Mouse (Mus musculus) testis, postnatal 10 days (tissue): ENCODE data around the gene Slc38a8.

Experiments used
- DNase-seq: peaks from one replicate; pipeline ENCODE4 v3.0.0; 2021; ENCODE audit warnings: low spot score

The Slc38a8 gene

DNA sequence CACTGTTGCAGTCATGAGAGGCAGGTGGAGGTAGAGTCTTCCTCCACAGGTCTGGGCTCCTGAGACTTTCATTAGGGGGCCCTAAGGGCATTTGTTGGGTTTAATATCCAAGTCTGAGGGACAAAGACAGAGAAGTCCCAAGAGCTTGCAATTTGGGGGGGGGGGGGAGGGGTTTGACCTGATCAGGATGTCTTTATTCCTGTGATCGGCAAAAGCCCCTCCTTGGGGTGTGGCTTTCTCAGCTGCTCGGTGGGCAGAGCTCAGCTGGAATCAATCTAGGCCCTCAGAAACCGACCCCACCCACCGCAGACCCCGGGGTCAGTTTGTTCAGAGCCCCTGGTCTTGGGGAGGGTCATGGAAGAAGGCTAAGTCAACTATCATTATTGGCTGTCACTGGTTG is at the start of gene Slc38a8:
Slc38a8 (minus strand) TSS at position 101 of the 400 bp plus-strand sequence.
- no peak for DNase-seq

GRCm38 (mm10) chr8:119548560-119549113 is 47.1 kb upstream of the Slc38a8 start:
- no peak for DNase-seq

DNA sequence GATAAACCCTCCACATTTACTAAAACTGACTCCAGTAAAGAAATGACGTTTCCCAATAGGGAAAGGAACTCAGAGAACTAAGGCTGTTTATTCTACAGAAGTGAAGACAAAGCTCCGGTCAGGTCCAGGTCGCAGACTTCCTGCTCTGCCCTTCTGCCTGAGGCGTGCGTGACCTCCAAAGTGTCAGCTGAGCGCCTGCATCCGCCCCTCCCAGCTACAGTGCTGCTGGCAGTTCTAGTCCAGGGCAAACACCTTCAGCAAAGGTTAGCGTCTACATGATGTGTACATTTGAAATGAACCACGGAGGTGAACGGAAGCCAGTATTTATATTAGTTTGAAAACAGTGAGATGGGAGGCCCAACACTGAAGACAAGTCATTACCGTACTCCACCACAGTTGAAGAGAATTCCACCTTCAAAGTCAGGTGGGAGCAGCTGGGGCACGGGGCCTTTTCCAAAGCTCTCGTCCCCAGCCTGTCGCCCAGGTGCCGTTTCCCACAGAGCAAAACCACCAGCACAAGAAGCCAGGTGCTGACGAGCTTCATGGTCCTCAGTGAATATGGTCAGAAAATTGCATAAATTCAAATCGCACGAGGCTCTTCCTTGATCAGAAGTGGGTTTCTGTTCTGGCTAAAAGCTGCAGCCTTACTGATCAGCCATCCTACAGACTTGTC is 45.7 kb upstream of the Slc38a8 start:
- DNase-seq, result no peak

DNA sequence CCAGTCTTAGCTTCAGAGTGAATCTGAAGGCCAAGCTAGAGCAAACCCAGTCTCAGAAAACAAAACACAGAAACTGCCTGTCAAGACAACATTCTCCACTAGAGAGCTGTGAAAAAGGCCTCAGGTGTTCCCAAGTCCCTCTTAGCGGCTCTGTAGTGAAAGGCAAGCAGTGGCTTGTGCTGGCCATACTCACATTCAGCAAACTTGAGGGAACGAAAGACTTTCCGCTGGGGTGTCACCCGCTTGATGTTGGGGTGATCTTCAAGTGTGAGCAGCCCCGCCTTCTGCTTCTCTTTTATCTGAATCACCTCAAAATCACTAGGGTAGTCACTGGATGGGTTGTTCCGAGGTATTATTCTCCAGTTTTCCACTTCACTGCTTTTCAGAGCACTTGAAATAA is 44.3 kb upstream of the Slc38a8 start:
- DNase-seq, result no peak

DNA sequence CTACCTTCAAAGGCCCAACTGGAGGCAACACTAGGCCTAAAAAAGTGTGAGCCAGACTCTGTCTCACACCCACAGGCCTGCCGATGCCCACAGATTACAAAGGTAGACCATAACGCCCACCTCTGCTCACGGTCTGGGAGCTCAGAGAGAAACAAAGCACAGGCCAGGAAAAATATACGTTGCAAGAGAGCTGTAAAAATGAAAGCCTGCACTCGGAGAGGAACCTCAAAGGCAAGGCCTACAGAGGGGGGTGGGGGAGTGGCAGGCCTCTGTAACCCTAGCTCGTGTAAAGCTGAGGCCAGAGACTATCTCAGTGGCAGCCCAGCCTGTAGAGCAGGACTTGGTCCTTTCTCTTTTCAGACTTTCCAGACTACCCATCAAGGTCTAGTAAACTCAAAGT is 43.7 kb upstream of the Slc38a8 start:
- DNase-seq, result no peak

DNA sequence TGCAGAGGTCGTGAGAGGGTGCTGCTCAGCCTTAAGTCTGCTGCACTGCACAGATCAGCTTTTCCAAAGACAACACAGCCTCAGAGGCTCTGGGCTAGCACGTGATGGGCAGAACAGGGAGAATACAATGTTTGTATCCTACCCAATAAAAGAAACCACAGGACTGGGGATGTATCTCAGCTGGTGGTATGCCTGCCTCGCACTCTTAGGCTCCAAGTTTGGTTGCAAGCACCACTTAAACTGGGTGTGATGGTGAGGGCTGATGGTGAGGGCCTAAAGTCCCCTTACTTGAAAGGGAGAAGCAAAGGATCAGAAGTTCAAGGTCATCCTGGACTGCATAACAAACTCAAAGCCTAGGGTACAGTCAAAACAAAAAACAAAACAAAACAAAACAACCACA is 43.1 kb upstream of the Slc38a8 start:
- DNase-seq, result no peak

DNA sequence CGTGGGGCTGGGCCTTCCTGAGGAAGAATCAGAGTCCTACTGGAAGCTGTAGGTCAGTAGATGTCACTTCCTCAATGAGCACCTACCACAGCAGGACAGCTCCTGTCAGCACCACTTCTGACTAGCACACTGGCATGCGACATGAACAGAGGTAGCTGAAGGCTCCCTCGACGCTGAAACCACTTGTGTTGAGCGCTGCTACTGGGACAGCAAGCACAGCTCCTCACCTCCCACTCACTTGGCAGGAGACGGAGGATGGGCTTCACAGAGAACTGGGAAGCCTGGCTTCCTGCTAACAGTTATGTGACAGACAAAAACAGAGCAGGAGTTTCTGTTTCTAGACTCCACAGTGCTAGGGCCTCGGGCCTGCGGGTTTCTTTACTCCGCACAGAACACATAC is 30.5 kb upstream of the Slc38a8 start:
- DNase-seq, result no peak

DNA sequence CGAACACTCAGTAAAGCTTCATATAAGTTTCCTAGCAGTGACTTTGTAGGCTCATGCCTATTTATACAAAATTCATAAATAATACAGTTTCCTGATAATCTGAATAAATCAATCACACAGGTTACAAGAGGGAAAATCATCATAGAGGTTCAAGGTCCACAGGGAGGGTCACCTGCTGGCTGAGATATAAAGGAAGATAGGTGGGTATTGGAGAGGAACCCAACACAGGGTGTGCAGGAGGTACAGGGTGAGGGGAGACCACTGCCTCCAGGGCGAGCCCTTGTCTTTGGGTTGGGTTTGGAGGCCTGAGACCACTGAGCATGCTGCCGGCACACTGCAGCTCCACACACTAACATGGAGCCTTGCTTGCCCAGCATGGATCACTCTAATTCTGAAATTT is 29.9 kb upstream of the Slc38a8 start:
- no peak for DNase-seq

DNA sequence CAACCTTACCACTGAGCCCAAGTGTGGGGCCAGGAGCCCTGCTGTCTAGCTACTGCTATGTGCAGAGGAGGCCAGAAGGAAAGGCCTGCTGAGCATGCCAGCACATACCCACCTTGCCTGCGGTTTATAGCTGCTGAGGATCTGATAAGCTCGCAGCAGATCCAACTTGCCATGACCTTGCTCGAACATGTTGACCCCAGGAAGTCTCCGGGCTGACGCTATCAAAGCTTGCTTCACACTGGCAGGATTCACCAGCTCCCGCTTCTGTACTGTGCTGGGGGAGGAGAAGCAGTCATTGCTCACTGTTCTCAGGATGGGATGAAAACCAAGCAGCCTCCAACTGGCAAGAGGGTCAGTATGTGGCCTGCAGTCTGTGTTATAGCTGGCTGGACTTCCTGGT is 29.4 kb upstream of the Slc38a8 start:
- DNase-seq, result no peak

DNA sequence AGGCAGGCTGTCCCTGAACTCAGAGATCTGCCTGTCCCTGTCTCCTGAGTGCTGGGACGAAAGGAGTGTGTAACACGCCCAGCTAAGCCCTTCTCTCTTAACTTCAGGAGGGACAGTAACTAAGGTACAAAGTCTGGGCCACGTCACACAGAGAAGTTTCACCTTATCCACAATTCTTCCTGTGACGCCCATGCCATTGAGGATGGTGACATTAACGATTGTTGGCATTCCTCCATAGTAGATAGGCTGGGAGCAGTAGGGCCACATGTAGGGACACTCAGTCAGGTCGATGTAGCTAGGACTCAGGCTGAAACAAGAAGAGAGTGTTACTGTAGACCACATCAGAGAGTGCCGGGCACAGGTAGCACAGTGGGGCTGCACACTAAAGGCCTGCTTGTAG is 27.3 kb upstream of the Slc38a8 start:
- no peak for DNase-seq

DNA sequence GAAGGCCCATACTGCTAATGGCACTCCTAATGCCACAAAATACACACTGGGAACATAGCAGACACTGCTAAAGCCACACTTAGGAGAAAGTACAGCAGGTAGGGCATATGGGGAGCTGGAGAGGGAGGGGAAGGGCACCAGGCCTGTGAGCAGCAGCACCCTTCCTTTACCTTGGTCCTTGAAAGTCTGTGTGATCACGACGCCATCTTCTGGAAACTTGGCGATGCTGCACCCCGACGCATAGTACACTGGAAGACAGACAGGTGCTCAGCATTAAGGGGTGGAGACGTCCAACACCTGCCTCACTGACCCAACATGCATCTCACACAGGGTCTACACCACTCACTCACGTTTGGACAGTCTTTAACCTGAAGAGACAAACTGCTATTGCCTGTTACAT is 18.6 kb upstream of the Slc38a8 start:
- DNase-seq, result no peak

DNA sequence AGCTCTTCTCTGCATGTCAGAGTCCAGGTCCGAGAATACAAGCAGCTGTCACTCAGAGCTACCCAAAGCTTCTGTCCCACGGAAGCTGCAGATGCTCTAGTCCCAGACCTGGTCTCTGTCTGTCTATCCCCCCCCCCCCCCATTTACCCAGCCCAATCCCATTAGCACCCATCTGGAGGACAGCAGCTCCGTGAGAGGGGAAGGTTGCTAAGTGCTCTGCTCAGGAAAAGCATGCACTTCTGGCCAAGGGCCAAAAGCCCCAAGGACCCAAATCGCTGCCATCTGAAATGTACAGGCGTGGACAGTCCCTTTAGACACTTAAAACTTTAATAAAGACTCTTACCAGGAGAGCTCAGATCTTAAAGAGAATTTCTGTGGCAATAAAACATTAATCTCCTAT is 15.2 kb upstream of the Slc38a8 start:
- no peak for DNase-seq

DNA sequence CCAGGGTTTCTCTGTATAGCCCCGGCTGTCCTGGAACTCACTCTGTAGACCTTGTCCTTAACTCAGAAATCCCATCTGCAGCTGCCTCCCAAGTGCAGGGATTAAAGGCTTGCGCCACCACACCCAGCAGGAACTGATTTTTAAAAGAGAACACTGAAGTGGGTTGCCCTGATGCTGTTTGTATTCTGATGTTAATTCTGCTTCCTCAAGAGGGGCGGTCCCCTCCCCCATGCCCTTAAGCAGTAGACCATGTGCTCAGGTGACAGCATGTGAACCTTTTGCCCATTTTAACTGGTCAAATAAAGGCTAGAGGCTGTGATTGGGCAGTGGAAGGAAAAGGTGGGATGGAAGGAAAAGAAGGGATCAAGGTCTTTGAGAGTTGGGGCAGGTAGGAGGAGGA is 14.3 kb upstream of the Slc38a8 start:
- DNase-seq, result no peak

DNA sequence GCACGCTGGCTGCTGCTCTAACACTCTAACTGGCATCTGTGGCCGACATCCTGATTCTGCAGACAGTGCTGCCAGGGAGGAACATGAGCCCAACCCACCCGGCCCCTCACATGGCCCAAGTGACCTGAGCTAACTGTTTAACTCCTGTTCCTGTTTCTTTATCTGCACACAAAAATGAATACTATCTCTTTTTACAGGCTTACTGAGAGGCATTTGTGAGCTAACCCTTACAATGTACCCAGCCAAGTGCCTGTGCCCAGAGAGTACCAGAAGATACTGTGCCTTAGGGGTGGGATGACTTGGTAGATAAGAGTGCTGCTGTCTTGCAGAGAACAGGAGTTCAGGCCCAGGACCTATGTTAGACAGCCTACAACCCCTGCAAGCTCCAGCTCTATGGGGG is 13.4 kb upstream of the Slc38a8 start:
- no peak for DNase-seq

DNA sequence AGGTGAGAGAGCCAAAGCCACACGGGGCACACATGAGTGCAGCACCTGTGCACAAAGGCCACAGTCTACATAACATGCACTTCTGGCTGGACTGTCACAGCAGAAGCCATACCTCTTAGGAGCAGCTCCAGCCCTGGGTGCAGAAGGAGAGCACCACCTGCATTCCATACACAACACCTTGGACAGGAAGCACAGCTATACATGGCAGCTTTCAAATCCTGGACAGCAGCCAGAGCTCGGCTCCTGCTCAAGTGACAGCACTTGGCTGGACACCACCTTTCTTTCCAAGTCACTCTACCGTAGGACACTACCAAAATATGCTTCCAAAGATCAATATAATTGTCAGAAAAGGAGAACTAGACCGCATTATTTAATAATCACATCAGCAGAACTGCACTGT is 11.9 kb upstream of the Slc38a8 start:
- DNase-seq, result no peak

DNA sequence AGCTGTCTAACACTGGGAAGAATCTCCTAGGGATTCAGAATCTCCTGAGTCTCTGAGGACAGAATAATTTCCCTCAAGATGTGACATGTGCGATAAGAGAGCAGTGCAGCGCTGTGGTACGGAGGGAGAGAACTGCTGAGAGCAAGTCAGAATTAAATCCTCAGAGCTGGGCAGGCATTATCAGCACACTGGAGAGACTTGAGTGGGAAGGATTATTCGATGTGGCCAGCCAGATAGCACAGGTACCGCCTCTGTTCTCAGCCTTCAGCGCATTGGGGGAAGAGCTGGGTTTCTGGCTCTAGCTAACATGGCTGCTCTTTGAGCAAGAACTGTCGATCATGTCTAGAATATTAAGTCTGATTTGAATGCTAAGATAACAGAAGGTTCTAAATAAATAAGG is 10.2 kb upstream of the Slc38a8 start:
- DNase-seq, result no peak

DNA sequence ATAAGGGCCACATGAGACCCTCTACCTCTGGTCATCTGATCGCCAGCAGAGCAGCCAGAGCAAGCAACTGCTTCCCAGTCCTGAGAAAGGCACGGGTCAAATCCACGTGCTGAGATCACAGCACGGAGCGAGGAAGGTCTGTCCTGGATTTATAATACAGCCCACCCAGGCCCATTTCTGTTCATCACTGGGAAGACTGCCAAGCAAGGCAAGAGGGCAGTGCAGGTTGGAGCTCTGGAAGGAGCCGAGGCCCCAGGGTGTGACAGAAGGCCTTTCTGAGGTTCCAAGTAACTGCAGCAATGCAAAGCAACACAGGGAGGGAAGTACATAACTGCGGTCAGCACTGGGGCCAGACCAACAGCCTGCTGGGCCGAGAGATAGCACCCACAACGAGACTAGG is 9.0 kb upstream of the Slc38a8 start:
- no peak for DNase-seq

GRCm38 (mm10) chr8:119506106-119506505 is 4.6 kb upstream of the Slc38a8 start:
- no peak for DNase-seq

DNA sequence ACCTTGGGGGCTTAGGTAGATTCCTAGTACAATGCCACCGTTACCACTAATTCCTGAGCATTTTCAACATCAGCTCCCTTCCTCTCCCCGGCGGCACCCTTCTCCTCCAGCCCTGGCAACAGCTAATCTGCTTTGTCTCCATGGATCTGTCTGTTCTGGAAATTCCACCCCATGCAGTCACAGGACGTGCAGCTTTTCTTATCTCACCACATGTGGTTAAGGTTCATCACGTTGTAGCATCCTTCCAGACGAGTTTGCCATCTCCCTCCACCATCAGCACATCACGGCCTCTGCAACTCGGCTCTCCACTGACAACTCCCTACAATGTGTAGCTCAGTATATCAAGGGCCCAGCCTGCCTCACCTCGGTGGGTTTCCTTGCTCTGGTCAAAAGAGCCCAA is 4.0 kb upstream of the Slc38a8 start:
- DNase-seq, result no peak

DNA sequence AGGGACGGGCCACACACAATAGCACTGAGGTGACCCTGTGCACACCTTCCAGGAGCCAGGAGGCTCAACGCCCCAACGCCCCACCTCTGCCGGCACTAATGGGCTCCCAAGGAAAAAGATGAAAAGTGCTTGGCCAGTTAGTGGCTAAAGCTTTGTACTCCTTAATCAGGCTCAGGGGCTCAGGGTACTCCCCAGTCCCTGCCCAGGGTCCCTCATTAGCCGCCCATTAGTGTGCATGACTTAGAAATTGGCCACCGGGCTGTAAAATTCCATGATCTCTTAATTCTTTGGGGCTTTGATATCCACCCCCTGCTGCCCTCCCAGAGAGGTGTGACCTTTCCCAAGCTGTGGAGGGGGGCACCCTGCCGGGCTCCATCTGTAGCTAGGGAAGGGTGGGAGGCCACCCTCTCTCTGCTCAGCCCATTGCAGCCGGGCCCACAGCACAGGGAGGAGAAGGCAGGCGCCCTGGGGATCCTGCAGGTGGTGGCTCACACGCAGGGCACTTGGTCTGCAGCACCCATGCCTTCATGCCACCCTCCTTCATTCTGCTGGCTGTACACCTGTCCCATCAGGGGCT is 1.8 kb upstream of the Slc38a8 start:
- no peak for DNase-seq

DNA sequence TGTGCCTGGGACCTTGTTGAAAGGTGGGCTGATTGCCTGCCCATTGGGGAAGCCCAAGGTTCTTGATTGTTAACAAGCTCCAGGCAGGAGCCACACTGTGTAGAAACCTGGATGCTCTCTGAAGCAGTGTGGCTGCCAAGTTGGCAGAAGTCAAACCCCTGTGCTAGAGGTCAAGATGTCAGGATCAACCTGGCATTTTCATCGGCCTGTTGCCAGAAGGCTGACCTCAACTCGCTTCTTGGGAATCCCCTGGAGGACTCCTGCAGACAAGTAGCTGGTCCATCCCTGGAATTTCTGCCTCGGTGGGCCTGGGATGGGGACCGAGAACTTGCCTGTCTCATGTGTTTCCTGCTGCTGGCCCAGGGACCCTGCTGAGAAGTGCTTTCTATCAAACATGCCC is 613 bp upstream of the Slc38a8 start:
- DNase-seq, result no peak

DNA sequence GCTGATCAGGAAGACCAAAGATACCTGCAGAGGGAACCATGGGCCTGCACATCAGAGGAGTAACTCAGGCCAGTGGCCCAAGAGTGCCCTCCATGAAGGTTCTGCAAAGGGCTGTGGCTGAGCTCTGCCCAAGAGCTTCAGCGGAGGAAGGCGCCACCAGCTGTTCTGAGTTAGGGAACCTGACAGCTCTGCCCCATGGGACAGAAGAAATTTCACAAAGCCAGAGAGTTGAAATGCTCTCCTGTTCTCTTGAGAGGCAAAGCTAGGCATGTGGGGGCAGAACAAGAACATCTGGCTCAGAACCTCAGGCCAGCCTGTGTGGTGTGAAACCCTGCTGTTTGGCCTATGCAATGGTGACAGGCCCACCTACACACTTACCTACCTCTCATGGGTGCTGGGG is 1.7 kb downstream of the Slc38a8 start:
- DNase-seq, result no peak

DNA sequence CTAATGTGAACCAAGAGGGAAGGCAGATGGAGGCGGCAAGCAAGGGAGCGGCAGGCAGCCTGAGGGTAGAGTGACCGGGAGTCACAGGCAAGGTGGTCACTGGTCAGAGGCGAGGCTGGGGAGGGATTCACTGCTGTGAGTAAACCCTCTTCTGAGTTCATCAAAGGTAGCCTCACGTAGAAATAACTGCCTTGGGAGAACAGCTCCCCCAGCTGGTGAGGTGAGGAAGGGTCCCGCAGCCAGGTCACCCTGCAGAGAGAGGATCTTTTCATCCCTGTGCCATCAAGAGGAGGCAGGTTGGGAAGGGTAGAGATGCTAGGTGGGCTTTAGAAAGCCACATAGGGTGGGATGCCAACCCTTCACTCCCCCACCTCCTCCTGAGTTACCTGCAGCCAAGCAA is 4.7 kb downstream of the Slc38a8 start:
- DNase-seq, result peak; percentile 68

GRCm38 (mm10) chr8:119487093-119487492 is 14.4 kb downstream of the Slc38a8 start:
- DNase-seq, result no peak
